Mouse (Mus musculus) heart, postnatal 0 days (tissue): Measurements from ENCODE around the gene Mark3. TPM values are rescaled to one million over a fixed set of nuclear protein-coding genes. Genes with fewer than 3 reads are reported as not detected.
"Not testable (repeated sequence)": the region's sequence is repeated elsewhere in the genome, so short reads cannot be mapped to it uniquely, and the experiment has no call there.

Source experiments
- ATAC-seq: fragments of 200-750 bp; cut with Nextera tagmentation; 2 replicates; pipeline ENCODE4 v1.8.0; 2017; ENCODE audit warnings: low read depth, moderate number of reproducible peaks, moderate library complexity; ENCODE audit not compliant: insufficient read depth
- DNase-seq: peaks from one replicate; pipeline ENCODE4 v3.0.0-alpha.2; 2016; ENCODE audit warnings: low spot score
- H3K27ac ChIP-seq: fragments of 300-500 bp; sonication (generic); 2 replicates; pipeline ENCODE4 v1.5.1; 2014; ENCODE audit warnings: low read depth, mild to moderate bottlenecking
- H3K27me3 ChIP-seq: fragments of 300-500 bp; sonication (generic); 2 replicates; pipeline ENCODE4 v1.6.1; 2014; ENCODE audit warnings: low read length, mixed read lengths; ENCODE audit not compliant: control insufficient read depth, insufficient read depth
- H3K36me3 ChIP-seq: fragments of 300-500 bp; sonication (generic); replicated peaks from 2 replicates; pipeline ENCODE4 v1.6.1; 2014; ENCODE audit warnings: low read length, mixed read lengths; ENCODE audit not compliant: control insufficient read depth, insufficient read depth
- H3K4me1 ChIP-seq: fragments of 300-500 bp; sonication (generic); 2 replicates; pipeline ENCODE4 v1.6.1; 2014; ENCODE audit warnings: antibody characterized with exemption; ENCODE audit not compliant: control insufficient read depth, insufficient read depth
- H3K4me2 ChIP-seq: fragments of 300-500 bp; sonication (generic); 2 replicates; pipeline ENCODE4 v1.6.1; 2014; ENCODE audit warnings: low read depth, mild to moderate bottlenecking, low read length, moderate library complexity
- H3K4me3 ChIP-seq: fragments of 300-500 bp; sonication (generic); 2 replicates; pipeline ENCODE4 v1.5.1; 2014; ENCODE audit warnings: low read depth, low read length
- H3K9ac ChIP-seq: fragments of 300-500 bp; sonication (generic); replicated peaks from 2 replicates; pipeline ENCODE4 v1.6.1; 2014; ENCODE audit warnings: low read depth, low read length, mixed read lengths
- H3K9me3 ChIP-seq: fragments of 300-500 bp; sonication (generic); replicated peaks from 2 replicates; pipeline ENCODE4 v1.6.1; 2016; ENCODE audit warnings: low read length; ENCODE audit not compliant: control insufficient read depth
- CTCF ChIP-seq: IDR thresholded peaks from 2 replicates; pipeline ENCODE4 v1.5.1; 2016; ENCODE audit warnings: antibody characterized with exemption, control low read depth, low read depth
- EP300 ChIP-seq: IDR thresholded peaks from 2 replicates; pipeline ENCODE4 v1.6.1; 2016; ENCODE audit warnings: antibody characterized with exemption, low read depth
- WGBS: fragments of 180-500 bp; shearing (Covaris S2); extraction: QIAGEN DNeasy Blood & Tissue Kit; methylation state at CpG from one replicate; pipeline ENCODE4 v1.1.7; 2014; 5-methylcytosine and 5-hydroxymethylcytosine counted together
- polyA plus RNA-seq: library from polyadenylated mRNA; unstranded; fragments of >200 nt; fragmentation: Nextera tagmentation; extraction: Ambion mirVana; gene quantifications from 2 replicates; pipeline ENCODE4 v1.2.1, GENCODE M21; 2015
- total RNA-seq: library from RNA; depleted of rRNA; stranded (reverse); fragments of >200 nt; gene quantifications from 2 replicates; pipeline ENCODE4 v1.2.3, GENCODE M21; 2014; ENCODE audit warnings: low replicate concordance

The Mark3 gene
- total and polyA plus RNA-seq, 2 experiments from 2014 or later: 20.0 to 66.3 TPM

- H3K4me1 ChIP-seq: no peaks in the 10 kb centered on the region
- peaks cover 4% of the 10 kb centered on the region; the same call in 1 of the 2 replicates for H3K36me3 ChIP-seq
- ATAC-seq (no peak), DNase-seq (no peak)
- 67% methylated on average over 8 of the region's 8 CpGs for WGBS
- no peak overlapping the region for H3K4me3 ChIP-seq
- TF ChIP-seq CTCF (no peak), EP300 (no peak)
- no peak overlapping the region for H3K27ac ChIP-seq
- no peak overlapping the region for H3K9ac ChIP-seq
- H3K9me3 ChIP-seq: no peaks in the 10 kb centered on the region
- H3K27me3 ChIP-seq: no peaks in the 10 kb centered on the region
- H3K4me2 ChIP-seq: no peak overlapping the region
Observed at GRCm38 (mm10) chr12:111552342-111552741, 22.0 kb upstream of the Mark3 start.

- WGBS: 68% methylated on average over 4 of the region's 4 CpGs
- H3K36me3 ChIP-seq: no peaks in the 10 kb centered on the region
Observed at GRCm38 (mm10) chr12:111555357-111555756, 19.0 kb upstream of the Mark3 start.

GRCm38 (mm10) chr12:111555893-111556292 lies 18.4 kb upstream of the Mark3 start:
- WGBS: 74% methylated on average over 5 of the region's 5 CpGs
- not testable (repeated sequence) for ATAC-seq, H3K4me3 ChIP-seq

More at GRCm38 (mm10) chr12:111555357-111555756, 19.0 kb upstream of the Mark3 start:
- TF ChIP-seq CTCF: no peak
- no peak for TF ChIP-seq EP300
- no peak for ATAC-seq
- no peak for DNase-seq
- Histone ChIP-seq H3K4me2 (no peak overlapping the region), H3K4me1 (no peaks in the 10 kb centered on the region), H3K9me3 (no peaks in the 10 kb centered on the region), H3K27me3 (no peaks in the 10 kb centered on the region), H3K4me3 (no peak overlapping the region), H3K9ac (no peak overlapping the region), H3K27ac (no peak overlapping the region)

GRCm38 (mm10) chr12:111557538-111557937 lies 16.8 kb upstream of the Mark3 start:
- 63% methylated on average over 6 of the region's 6 CpGs for WGBS

More at GRCm38 (mm10) chr12:111555893-111556292, 18.4 kb upstream of the Mark3 start:
- not testable (repeated sequence) for H3K9me3 ChIP-seq, H3K9ac ChIP-seq, H3K27ac ChIP-seq, H3K36me3 ChIP-seq, H3K4me1 ChIP-seq, H3K27me3 ChIP-seq, DNase-seq, H3K4me2 ChIP-seq

GRCm38 (mm10) chr12:111558655-111559054 lies 15.7 kb upstream of the Mark3 start:
- Histone ChIP-seq H3K4me3 (no peak overlapping the region), H3K4me2 (no peak overlapping the region), H3K27me3 (no peaks in the 10 kb centered on the region), H3K36me3 (no peaks in the 10 kb centered on the region), H3K9ac (no peak overlapping the region), H3K9me3 (no peaks in the 10 kb centered on the region), H3K4me1 (peaks cover 14% of the 10 kb centered on the region), H3K27ac (no peak overlapping the region)
- TF ChIP-seq EP300: no peak
- no peak for TF ChIP-seq CTCF
- 51% methylated on average over 2 of the region's 2 CpGs for WGBS
- DNase-seq: no peak
- ATAC-seq: no peak

More at GRCm38 (mm10) chr12:111557538-111557937, 16.8 kb upstream of the Mark3 start:
- ATAC-seq (no peak), DNase-seq (no peak)
- no peaks in the 10 kb centered on the region for H3K36me3 ChIP-seq
- H3K27ac ChIP-seq: no peak overlapping the region
- no peaks in the 10 kb centered on the region for H3K9me3 ChIP-seq
- no peaks in the 10 kb centered on the region for H3K27me3 ChIP-seq
- H3K4me3 ChIP-seq: no peak overlapping the region
- TF ChIP-seq EP300: no peak
- no peak for TF ChIP-seq CTCF
- peaks cover 7% of the 10 kb centered on the region for H3K4me1 ChIP-seq
- H3K4me2 ChIP-seq: no peak overlapping the region
- no peak overlapping the region for H3K9ac ChIP-seq

GRCm38 (mm10) chr12:111559647-111560258 lies 14.6 kb upstream of the Mark3 start:
- Histone ChIP-seq H3K9ac (no peak overlapping the region), H3K9me3 (no peaks in the 10 kb centered on the region), H3K4me3 (peak overlapping the region; percentile 18; the same call in 1 of the 2 replicates), H3K4me1 (peaks cover 14% of the 10 kb centered on the region), H3K27me3 (no peaks in the 10 kb centered on the region), H3K4me2 (peak overlapping the region; percentile 37), H3K36me3 (no peaks in the 10 kb centered on the region), H3K27ac (no peak overlapping the region)
- 41% methylated on average over 18 of the region's 18 CpGs for WGBS
- TF ChIP-seq CTCF (no peak), EP300 (no peak)
- ATAC-seq (no peak), DNase-seq (no peak)
